Mouse (Mus musculus) embryo, embryonic 11 days (tissue): Measurements from ENCODE around the gene Iqsec1.
"Not testable (repeated sequence)": the region's sequence is repeated elsewhere in the genome, so short reads cannot be mapped to it uniquely, and the experiment has no call there.

Source experiments
- DNase-seq: peaks from one replicate; pipeline ENCODE4 v3.0.0-alpha.2; 2015

Gene Iqsec1

DNA sequence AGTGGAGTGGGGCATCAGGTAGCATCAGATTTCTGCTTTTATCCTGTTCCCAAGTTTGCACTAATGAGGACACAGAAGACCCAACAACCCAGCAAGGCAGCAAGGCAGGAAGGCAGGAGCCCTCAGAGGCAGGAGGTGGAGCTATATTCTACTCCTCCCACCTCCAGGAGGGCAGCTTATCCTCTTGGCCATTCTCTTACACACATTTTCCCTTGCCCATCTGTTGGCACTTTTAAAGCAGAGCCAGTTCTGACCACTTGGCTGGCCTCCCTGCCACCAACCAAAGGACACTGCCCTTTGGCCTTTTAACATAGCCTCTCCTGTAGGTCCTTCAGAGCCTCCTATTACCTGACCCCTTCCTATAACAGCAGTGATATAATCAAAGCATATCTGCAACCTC lies 286.3 kb downstream of the Iqsec1 start:
- DNase-seq = no peak

DNA sequence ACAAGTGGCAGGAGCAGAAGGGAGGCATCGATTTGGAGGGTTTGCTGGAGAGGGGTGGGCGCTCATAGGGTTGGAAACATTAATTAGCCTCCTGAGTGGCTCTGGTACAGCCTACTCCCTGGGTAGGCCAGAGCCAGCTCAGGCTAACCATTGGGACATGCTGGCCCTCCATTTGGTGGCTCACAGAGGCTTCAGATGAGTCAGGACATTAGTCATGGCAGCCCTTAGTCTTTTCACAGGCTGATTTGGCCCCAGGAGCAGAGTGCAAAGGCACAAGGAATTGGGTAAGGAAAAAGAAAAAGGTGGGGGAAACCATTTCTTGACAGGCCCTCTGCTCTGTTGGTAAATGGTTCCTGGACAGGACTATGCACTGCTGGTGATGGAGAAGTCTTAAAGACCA lies 287.1 kb downstream of the Iqsec1 start:
- DNase-seq = no peak

DNA sequence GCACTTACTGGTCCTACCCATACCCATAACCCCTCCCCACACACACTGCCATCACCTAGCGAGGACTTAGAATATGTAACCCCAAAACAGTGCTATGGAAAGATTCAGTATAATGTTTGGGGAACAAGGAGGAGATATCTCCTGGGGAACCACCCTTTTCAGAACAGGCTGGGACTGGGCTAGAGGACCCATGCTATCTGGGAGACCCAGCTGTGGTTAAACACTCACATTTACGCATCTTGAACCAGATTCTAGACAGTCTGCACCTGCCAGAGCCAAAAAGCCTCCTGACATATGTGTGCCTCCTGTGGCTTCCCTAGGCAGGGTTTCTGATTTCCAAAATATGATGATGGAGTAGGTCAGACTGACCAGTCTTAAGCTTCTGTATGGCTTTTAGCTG lies 287.7 kb downstream of the Iqsec1 start:
- no peak for DNase-seq

DNA sequence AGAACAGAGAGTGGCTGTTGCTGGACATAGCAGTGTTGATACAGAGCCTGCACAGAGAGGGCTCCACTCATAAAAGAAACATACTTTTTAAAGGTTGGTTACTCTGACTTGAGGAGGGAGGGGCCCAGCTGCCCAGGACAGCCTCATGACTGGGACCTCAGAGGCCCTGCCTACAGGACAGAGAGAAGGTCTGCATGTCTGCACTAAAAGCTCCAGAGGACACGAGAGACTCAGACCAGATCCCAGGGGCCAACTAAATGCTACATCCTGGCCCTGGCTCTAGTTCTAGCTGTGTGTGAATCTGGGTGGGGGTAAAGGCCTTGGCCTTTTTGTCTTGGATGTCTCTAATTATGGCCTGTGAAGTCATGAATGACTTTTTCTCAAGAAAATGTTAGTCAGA lies 288.4 kb downstream of the Iqsec1 start:
- no peak for DNase-seq

DNA sequence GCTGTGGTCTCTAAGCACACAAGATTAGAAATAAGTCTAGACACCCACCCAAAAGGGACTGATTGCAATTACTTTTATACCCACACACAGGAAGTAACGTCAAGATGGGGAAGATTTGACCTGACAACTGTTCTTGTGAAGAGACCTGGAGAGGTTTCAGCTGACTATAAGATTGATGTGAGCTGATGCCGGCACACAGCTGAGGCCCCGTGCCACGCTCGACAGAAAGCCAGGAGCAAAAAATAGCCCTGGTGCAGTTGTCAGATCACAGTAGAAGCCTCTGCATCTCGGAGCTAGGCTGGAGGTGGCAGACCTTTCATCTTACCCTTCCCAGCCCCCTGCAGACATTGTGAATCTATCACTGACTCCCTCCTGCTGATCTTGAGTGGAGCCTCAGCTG lies 289.6 kb downstream of the Iqsec1 start:
- no peak for DNase-seq

DNA sequence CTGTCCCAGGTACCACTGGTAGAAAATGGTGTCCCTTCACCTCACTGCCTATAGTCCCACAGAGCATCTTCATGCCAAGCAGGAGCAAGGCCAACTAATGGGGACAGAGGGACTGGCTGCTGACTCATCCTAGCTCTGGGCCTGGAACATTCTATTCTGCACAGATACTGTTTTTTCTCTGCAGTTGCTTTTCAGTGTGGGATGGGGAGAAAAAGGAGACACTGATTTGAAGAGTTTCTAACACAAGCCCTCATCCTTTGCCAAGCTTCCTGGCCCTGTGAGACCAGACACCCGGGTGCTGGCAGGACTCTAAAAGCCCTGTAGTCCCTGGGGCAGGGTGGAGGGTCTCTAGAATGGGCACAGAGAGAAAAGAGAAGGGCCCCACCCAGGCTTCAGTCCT lies 292.7 kb downstream of the Iqsec1 start:
- DNase-seq = no peak

DNA sequence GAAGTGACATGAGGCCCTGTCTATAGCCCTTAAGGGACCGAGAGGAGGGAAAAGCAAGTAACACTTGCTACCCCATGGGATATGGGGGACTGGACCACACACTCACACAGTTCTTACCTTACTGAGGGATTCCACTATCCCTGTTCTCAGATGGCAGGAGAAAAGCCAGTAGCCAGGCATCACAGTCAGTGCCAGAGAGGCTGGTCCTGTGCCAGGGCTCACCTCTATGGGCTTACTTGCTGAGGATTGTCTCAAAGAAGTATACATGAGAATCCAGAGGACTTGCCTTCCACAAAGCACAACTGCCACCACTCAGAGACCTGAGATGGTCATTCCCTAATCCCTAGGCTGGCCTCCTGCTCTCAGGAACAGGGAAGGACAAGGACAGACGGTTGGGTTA lies 296.1 kb downstream of the Iqsec1 start:
- DNase-seq = no peak

DNA sequence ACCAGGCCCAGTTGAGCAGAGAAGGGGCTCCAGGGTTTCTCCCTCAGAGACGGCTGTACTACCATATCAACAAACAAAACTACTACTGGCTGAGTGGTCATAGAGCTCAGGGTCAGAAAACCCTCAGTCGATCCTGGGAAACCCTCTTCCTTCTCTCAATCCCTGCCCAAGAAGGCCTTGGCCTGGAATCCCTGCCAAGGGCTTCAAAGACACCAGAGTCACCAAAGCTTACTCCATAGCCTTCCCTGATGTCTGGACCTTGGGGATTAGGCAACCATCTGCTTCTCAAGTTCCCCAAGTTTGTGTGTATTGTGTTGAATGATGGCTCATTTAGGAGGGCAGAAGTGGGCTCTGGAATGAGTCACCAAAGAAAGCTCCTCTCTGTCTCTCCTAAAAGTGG lies 296.6 kb downstream of the Iqsec1 start:
- no peak for DNase-seq

DNA sequence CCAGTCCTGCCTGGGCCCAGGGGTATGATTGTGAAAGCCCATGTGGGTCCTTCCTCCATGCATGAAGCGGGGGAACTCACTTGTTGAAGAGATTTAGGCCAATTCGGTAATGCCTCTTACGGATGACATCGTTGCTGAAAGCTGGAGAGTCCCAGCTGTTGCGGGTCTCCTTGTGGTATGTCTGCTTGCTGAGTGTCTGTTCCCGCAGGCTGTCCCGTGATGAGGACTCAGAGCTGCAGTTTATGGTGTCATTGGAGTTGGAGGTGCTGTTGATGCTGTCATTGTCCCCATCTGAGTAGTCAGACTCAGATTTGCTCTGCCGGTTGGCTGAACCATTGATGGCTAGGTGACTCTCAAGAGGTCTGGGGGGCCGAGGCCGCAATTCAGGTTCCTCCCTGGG lies 299.0 kb downstream of the Iqsec1 start:
- no peak for DNase-seq

DNA sequence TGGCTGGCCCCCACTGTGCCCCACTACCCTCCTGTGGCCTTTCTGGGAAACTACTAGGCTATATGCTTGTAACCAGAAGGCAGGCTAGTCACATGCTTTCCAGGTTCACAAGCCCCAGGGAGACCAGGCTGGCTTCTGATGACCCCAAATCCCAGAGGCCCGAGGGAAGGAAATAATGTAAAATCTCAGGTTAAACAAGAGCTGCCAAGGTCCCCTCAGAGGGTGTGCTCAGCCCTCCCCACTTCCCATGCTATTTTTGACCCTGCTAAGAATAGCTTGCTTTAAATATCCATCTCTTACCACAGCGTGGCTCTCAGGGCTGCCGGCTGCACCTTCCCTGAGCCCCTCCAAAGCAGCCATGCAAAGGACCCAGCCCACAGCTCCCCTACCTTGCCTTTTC lies 299.7 kb downstream of the Iqsec1 start:
- DNase-seq = no peak

DNA sequence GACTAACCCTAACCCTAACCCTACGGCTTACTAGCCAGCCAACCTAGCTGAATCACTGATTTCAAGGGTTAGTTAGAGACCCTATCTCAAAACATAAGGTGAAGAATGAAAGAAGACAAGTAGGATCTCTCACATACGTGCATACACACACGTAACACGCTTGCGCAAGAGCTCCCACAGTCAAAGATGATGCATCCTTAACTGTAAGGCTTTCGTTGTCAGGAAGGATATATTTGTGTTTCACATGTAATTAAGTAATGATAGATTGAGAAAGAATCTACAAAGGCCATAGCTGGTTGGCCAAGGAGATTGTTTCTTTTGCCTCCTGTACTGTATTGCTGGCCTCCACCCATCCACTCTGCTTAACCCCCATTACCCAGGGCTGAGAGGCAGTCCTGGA lies 300.5 kb downstream of the Iqsec1 start:
- no peak for DNase-seq

DNA sequence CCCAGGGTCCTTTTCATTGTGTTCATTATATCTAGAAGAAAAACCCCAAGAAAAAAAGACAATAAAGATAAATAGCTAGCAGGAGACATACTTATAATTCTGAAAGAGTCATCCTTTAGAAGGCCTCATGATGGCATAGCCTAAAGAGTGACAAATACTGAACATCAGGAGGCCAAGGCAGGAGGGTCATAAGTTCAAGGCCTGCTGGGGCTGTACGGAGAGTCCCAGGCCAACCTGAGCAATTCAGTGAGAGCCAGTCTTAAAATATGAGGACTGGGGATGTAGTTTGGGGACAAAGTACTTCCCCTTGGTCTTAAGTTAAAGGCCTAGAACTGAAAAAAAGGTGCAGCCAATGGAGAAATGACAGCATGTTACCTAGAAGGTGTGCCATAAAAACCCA lies 301.7 kb downstream of the Iqsec1 start:
- no peak for DNase-seq

DNA sequence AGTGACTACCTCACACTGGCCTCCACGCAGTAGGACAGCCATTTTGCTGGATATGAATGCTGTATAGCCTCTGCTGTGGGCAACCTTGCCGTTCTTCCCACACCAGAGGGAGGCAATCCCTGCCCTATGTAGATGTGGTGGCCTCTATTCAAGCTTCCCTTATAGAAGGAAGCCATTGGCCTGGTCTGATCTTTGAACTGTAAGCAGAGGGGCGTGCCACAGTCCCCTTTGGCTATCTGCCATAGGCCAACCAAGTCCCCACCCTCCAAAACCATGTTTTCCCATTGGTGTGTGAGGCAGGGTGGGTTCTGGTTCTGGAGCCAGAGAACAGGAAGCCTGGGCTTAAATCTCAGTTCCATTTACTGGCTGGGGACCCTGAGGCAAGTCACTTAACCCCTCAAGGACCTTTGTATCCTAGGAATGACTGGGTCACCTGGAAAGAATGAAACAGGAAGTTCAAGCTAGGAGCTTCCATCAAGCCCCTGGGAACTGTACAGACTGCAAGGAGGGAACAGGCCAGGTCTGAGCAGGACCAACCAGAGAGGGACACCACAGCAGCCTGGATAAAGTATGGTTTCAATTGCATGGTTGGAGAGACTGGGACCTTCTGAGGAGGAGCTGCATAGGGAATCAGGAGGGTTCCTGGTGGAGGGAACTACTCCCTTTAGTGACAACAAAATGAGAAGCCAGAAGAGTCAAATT lies 304.5 kb downstream of the Iqsec1 start:
- no peak for DNase-seq

DNA sequence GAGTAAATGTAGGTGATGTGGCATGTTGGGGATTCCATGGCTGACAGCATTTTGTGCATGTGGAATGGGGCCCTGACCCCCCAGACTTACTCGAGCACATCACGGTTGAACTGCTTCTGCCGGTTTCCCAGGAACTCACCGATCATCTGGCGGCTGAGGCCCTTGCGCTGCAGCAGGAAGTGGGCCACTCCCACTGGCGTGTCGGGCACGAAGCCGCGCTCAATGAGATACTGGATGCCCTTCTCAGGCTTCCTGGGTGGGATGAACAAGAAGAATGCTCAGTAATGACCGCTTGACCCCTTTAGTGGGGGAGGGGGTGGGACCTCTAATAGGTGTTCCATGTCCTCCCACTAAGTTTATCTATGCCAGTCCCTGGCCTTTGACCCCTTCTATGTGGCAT lies 308.1 kb downstream of the Iqsec1 start:
- DNase-seq = no peak

DNA sequence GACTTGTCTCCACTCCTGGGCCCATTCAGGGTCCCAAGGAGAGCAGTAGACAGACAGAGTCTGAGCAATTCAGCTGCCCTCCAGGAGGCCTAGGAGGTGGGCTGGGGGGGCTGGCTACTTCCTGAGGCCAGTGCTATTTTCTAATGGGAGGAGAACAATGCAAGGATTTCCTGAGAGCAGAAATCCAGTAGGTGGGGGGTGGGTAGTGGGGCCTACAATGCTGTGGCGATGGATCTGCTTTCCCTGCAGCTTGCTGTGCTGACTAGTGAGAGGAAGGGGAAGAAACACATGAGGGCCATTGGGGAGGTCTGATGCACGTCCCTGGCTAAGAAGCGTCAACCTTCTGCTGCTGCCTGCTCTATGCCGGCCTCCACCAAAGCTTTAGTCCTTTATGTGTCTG lies 309.7 kb downstream of the Iqsec1 start:
- no peak for DNase-seq

DNA sequence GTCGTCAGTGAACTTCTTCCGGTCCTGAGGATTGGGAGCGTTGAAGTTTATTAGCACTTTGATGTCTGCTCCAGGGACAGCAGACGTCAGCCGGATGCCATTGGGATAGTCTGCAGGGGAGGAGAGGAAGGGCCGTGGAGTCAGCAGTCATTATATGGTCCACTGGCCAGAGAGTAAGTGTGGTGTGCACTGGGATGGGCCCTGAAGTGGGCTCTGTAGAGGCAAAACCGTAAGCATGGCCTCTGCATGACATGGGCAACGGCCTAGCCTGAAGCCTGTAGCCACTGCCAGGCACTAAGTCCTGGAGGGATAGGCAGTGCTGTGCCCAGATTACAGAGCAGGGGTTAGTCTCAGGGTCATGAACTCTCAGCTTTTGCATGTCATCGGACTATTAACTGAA lies 319.8 kb downstream of the Iqsec1 start:
- no peak for DNase-seq

DNA sequence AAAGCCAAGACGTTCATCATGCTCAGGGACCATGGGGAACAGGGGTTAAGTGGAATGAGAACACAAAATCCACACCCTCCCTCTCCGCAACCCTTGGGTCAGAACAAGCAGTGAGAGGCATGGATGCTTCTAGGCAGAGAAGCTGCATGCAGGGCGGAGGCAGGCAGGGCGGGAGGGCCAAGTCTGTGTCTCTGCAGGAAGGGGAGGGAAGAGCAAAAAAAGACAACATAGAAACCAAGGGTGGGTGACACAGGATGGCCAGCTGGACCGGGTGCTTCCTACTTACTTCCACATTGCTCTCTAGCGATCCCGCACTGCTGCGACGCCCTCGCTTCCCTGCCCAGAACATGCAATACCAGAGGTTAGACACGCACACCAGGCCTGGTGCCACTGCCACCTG lies 324.7 kb downstream of the Iqsec1 start:
- no peak for DNase-seq

DNA sequence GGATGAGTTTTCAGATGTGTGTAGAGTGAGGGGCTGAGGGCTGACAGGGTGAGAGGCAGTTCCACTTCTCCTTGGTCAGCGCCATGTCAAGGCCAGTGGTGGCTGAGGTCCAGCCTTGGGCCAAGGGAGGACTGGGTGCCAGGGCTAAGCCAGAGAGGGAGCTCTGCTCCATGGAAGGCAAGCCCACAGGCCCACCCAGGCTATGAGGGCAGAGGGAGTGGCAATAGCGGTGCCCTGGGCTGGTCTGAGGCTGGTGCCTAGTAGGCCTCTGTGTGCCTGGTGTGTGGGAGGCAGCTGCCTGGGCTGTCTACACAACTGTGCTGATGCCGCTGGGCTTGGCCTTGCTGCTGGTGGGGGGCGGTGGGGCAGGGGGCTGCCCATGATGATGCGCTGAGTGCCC lies 326.3 kb downstream of the Iqsec1 start:
- no peak for DNase-seq

DNA sequence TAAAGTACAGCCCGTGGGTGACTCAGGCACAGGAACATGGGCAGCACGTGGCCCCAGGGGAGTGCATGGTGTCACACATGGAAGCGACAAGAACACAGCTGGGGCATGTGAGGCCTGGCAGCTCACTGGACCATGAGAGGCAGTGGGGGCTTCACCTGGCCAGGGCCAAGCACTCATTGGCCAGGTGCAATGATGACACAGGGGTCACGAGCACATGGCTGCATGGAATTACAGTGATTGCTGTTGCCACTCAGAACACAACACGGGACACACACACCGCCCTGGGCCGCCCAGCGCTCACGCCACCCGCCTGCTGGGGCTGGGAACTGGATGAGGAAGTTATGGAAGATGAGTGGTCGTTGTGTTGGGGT lies 327.5 kb downstream of the Iqsec1 start:
- DNase-seq = no peak

DNA sequence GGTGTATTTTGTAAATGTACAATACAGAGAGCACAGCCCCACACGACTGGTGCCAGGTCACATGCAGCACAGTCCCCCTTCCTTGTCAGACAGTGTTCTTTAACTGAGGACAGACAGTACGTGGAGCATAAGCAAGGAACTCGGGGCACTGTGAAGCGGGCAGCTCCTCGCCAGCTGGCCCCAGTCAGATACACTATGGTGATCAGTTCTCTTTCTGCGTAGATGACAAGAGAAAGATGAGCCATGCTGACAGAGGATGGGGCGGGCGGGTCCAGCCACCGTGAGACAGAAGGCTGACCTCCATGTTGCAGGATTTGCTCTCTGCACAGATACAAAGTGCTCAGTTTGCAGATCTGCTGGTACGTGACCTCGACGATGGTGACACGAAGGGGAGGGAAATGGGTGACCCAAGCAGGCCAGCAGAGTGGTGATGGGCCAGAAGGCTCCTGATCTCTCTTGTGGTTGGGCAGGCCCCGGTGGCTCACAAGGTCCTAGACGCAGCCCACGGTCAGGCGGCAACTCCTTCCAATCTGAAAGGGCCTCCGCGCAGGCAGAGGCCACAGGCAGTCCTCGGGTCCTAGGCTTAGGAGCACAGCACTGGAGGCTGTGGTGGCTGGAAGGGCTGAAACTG lies 328.0 kb downstream of the Iqsec1 start:
- no peak for DNase-seq

DNA sequence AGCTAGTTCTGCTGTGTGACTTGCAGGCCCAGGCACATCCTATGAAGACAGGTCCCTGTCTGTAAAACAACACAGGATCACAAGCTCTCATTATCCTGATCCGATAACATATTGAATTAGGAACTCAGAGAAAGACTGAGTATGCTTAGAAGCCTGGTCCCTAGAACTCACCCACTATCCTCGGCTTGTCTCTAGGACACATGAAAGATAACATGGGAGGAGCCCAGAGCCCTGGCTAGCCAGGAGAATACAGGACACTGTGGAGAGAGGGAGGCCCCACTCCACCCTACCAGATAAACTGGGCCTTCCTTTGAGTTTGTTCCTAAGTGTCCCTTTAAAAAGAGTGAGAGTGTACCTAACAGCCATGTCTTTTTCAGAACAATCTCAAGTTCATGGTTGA lies 328.6 kb downstream of the Iqsec1 start:
- no peak for DNase-seq

DNA sequence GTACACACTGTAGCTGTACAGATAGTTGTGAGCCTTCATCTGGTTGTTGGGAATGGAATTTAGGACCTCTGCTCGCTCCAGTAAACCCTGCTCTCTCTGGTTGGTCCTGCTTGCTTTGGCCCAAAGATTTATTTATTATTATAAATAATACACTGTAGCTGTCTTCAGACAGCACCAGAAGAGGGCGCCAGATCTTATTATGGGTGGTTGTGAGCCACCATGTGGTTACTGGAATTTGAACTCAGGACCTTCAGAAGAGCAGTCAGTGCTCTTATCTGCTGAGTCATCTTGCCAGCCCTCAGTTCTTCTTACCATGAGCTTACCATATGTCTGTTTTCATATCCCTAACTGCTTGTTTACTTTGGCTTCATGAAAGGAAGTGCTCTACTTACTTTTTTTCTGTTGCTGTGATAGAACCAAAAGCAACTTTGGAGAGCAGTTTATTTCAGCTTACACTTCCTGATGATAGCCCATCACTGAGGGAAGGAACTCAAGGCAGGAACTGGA lies 332.1 kb downstream of the Iqsec1 start:
- not testable (repeated sequence) for DNase-seq

DNA sequence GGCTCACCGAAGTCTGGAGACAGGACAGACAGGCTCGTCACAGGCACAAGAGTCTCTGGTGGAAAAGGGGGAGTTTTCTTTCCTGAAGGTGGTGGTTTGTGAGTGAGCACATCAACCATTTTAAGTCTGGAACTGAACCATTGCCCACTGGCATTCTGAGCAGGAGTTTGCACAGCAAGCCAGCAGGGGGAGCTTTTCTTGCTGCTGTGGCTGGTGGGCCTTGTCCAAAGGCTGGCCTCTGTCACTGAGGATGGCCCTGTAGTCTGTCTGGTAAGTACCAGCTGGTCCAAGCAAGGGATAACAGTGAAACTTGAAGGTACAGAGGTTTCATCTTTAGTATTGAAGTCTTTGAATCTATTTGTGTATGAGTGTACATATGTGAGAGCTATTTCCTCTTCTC lies 334.7 kb downstream of the Iqsec1 start:
- peak; percentile 64 for DNase-seq

DNA sequence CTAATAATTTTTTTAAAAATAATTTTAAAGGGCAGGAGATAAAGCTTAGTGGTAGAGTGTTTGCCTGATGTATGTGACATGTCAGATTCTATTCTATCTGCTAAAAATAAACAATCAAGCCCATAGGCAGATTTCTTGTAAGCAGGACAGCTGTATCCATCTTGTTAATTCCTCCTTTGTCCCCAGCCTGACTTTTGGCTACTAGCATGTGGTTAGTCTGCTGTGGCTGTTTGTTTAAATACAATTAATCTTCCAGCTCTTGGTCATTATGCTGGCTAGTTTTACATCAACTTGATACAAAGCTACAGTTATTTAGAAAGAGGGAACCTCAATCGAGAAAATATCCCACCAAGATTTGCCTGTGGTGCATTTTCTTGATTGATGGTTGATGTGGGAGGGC lies 337.9 kb downstream of the Iqsec1 start:
- no peak for DNase-seq

DNA sequence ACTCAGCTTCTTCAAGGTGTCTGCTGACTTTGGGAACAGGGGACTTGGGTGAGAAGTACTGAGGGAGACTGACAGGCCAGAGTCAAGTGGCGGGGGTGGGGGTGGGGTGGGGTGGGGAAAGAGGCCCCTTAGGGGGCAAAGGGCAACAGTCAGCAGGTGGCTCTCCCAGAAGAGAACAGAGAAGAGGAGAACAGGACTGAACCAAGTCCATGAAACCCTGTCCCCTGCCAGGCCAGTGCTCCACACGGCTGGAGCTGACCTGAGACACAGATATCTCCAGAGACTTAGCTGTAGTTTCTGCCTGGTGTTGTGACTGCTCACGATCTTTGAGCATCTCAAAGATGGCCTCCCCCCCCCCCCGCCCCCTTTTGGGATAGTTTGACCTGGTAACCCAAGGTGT lies 339.2 kb downstream of the Iqsec1 start:
- DNase-seq = no peak
